Mouse (Mus musculus) kidney, adult 10 weeks (tissue): ENCODE data around the gene Efl1. TPM values are rescaled to one million over a fixed set of nuclear protein-coding genes. Genes with fewer than 3 reads are reported as not detected.

Experiments
- polyA plus RNA-seq: library from polyadenylated mRNA; stranded (reverse); fragments of 350-450 nt; fragmentation: Illumina TruSeq; extraction: RNeasy Lipid Tissue Mini Kit (QIAGEN cat#74804); gene quantifications from one replicate; pipeline ENCODE4 v1.2.3, GENCODE M21; 2014; ENCODE audit warnings: low read depth, low replicate concordance

Gene Efl1
- 15.4 TPM for polyA plus RNA-seq

DNA sequence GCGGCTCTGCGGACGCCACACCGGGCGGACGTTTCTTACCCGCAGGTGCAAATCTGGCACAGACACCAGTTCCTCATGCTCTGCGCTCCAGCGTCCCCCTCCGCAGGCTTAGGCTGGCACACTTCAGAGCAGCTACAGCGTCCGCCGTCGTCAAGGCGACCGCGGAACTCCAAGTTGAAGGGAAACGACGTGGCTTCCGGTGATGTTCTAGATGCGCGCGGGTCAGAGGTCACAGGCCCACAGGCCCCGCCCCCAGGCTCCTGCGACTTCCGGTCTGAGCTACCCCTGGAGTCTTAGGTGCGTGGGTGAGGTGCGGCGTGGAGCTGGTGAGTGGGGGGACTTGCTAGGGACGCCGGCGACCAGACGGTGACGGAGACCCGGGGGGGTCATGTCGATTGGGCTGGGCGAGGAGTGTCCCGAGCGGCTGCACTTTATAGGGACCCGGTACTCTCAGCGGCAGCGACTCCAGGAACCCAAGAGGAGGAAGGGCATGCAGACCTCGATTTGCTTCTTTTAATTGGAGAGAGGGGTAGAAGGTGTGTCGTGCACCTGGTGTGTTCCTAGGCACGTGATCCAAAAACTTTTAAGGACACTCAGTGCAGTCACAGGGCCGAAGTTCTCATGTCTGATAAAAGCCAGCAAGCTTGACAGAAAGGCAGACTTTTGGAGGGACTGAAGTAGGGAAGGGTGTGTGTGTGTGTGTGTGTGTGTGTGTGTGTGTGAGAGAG, at the start of gene Efl1, which contains the start of gene Saxo2:
Gene Efl1 (plus strand): TSS at position 262 of the 728 bp plus-strand sequence.
Gene Saxo2 (minus strand): TSS at position 176 of the 728 bp plus-strand sequence.

Other genes starting within 250 kb of the Efl1 start
- gene Saxo2, start 86 bp upstream of the Efl1 start, polyA plus RNA-seq: 9.8 TPM
- gene Mex3b, start 218.7 kb downstream of the Efl1 start, polyA plus RNA-seq: 1.8 TPM